Mouse (Mus musculus) embryonic stem cell, embryonic (primary cell): ENCODE measurements around the gene Adgra3.

ENCODE experiments used
- CTCF ChIA-PET, 4 experiments: fragments of 300-600 bp in 2 of 4; fragments of 350-600 bp in 2 of 4; sonication (Branson Sonifier 250); formaldehyde crosslinking; loops; one replicate each; lab custom pipeline; 2022; ENCODE audit warnings: inconsistent platforms in 2 of 4; lab: Charles Lee
- POLR2A ChIA-PET, 4 experiments: fragments of 300-600 bp in 2 of 4; fragments of 350-600 bp in 2 of 4; sonication (Branson Sonifier 250); formaldehyde crosslinking; loops; one replicate each; lab custom pipeline; 2022; ENCODE audit warnings: antibody characterized with exemption in 4 of 4, inconsistent platforms in 1 of 4; lab: Charles Lee

Gene Adgra3

DNA sequence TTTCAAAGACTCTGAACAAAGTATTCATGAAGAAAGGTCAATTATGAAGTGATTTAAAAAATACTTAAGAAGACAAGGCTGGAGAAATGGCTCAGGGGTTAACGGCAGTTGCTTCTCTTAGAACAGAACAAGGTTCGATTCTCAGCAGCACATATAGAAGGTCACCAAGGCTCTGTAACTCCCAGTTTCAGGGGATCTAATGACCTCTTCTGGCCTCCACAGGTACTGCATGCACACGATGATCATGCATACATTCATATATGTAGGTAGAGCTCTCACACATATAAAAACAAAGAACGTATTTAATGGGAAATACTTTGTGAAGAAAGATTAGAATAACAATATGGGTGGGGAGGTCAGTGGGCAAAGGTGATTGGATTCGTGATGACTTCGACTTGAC lies 56.5 kb downstream of the Adgra3 start:
- POLR2A ChIA-PET: interaction anchor here in 2 of 4 experiments (0.6 to 0.9 kb wide), 2 partner anchors 17 to 691 kb away, joined by 3 to 4 read pairs; no protein-coding TSS in a partner anchor
- CTCF ChIA-PET: interaction anchor here in 2 of 4 experiments (0.5 to 1.7 kb wide), 6 partner anchors 14 to 694 kb away, joined by 3 to 6 read pairs (median 3); no protein-coding TSS in a partner anchor

DNA sequence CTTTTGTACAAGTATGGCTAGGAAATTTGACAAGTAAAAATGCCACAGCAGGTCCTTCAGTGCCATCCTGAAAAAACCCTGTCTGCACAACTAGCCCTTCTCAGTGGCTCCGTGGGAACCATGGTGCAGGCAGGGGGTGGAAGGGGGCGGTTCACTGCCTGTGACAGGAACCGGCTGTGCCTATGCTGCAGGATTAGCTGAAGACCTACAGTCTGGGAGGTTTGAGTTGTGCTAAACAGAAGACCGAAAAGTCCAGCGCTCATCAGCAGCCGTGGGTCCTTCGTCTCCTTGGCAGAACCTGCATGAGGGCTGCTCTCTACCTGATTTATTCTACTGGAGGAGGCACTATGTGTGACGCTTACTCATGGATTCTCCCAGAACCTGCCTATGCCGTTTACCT lies 59.0 kb downstream of the Adgra3 start:
- POLR2A ChIA-PET: interaction anchor here in 1 of 4 experiments (0.8 kb wide), 1 partner anchor 11 kb away, joined by 3 read pairs; no protein-coding TSS in a partner anchor
- CTCF ChIA-PET: no interaction called here

DNA sequence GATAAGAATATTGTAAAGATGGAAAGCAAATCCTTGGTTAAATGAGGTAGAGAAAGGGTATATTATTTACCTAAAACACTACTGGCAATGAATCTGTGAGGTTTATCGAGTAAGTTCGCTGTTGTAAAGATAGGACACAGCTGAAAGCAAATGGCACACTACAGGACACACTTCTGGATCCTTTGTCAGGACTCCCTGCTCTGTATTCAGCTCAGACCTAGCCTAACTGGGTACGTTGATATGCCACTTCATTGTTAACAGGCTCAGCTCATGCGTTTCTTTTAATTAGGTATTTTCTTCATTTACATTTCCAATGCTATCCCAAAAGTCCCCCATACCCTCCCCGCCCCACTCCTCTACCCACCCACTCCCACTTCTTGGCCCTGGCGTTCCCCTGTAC lies 61.8 kb downstream of the Adgra3 start:
- ChIA-PET CTCF (no interaction called here), POLR2A (interaction anchor here in 1 of 4 experiments (0.7 kb wide), 1 partner anchor 11 kb away, joined by 4 read pairs; no protein-coding TSS in a partner anchor)

DNA sequence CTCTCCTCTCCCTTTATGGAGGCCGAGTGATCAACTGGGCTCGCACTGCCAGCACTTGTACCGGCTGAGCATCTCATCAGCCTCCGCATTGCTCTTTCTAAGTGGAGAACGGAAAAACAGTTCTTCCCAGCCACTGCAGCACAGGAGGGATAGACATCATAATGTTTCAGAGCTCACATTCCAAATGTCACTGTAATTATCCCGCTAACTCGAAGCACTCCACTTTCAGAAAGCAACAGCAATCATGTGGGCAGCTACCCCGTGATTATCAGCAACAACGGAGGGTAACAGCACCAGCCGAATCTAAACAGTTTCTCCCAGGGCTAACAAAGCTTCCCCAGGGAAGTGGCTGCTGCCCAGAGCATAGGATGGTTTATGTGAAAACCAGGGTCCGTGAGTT lies 62.3 kb downstream of the Adgra3 start:
- ChIA-PET POLR2A (interaction anchor here in 1 of 4 experiments (0.7 kb wide), 2 partner anchors 12 to 741 kb away, joined by 3 to 4 read pairs; no protein-coding TSS in a partner anchor), CTCF (interaction anchor here in 1 of 4 experiments (0.7 kb wide), 1 partner anchor 16 kb away, joined by 6 read pairs; no protein-coding TSS in a partner anchor)

DNA sequence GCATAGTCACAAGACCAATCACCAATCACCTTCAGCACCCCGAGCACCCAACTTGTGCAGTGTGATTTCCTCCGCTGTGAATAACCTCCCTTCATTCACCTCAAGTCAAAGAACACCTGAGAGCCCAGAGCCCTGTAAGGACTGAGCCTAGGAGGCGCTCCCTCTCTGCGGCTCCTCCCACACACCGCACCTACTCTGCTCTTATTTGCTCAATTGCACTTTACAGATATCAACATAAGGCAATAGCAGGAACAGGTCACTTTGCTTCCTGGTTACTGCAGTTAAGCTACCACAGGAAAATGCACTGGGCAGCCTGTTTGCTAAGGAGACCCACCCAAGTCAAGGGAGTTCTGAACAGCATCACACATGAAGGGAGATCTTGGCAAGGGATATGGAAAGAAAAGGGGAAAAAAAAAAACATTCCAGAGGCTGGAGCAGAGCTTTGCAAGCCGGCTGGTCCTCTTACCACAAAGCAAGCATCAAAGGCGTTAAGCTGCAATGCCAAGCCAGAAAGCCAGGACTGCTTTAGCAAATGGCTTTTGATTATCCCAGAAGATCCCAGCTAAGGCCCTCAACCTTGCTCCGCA lies 68.0 kb downstream of the Adgra3 start:
- CTCF ChIA-PET: no interaction called here
- POLR2A ChIA-PET: no interaction called here

DNA sequence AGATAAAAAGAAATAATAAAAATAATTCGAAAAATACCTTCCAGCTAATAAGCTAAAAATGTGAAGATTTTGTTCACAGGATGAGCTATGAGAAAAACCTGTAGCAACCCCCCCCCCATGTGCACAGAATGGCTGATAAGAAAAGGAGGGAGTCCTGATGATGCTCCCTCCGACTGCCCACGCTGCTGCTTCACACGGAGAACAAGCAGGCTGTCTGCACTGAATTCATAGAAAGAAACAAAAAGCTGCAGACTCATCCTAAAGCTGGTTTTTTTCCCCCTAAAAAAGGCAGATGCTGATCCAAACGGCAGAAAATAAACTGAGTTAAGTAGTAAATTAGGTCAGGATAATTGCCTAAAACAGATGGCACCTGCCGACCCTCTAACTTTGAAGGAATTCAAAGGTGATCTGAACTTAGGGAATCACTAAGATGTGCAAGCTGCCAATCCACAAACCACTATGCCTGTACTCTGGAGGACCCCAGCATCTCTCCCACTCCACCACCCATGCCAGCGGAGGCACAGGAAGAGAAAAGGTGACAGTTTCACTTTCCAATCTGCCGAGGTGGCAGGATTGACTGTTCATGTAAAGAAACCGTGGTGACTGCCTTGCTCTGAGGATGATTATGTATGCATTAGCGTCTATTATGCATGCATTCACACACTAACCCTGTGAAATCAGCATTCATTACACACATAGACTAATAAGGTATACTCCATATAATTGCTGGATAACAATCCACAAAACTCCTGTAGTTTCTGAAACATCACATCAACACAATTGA lies 70.6 kb downstream of the Adgra3 start:
- ChIA-PET POLR2A (interaction anchor here in 1 of 4 experiments (1.2 to 1.4 kb wide), 2 partner anchors 12 kb away, joined by 3 read pairs; no protein-coding TSS in a partner anchor), CTCF (interaction anchor here in 2 of 4 experiments (0.7 to 2.0 kb wide), 2 partner anchors 14 to 488 kb away, joined by 4 to 6 read pairs; no protein-coding TSS in a partner anchor)

DNA sequence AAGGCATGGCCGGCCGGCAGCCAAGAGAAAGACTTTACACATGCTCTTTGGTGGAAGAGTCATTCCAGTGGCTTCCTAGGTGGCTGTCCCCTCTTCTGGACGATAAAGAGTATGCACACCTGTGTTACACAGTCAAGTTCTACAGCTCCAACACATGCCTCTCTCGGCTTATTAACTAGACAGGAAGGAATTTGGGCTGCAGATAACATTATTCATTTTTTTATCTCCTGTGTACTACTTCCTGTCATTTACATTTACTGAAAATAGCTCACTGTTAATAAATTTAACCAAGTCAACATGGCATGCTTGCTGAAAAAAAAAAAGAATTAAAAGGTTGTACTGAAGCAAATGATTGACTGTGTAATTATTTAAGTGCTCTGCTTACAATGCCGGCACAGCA lies 78.1 kb downstream of the Adgra3 start:
- ChIA-PET CTCF (interaction anchor here in 1 of 4 experiments (0.6 kb wide), 1 partner anchor 19 kb away, joined by 3 read pairs; no protein-coding TSS in a partner anchor), POLR2A (no interaction called here)

DNA sequence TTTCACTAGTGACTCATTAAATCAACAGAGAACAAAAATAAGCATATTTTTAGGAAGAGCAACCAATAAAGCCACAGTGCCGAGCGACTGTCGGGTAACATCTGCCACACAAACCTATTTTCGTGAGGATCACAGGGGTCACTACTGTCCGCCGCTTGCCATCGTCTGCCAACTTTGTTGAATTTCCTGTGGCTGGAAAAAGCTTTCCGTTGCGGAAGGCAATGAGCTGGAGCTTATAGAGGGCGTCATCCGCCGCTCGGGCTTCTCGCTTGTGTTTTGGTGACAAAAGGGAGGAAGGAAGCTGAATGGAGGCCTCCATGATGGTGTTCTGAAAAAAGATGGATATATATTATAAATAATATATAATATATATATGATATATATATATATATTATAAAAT lies 79.6 kb downstream of the Adgra3 start:
- POLR2A ChIA-PET: no interaction called here
- CTCF ChIA-PET: no interaction called here

DNA sequence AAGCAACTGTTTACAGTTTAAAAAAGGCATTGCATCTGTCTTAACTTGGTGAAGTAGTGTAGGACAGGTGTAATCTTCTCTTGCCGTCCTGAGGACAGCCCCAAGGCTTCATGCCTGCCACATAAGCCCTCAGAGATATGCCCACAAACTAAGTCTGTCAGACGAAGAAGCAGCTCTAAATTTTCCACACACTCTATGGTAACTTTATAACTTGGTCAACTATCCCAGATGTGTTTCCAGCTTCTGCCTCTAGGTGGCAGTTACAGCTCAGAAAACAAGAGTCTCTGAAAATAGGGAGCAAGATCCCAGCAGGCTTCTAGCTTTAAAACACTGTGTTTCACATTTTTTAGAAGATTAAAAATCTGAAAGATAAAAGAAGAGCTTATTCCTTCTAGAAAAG lies 82.8 kb downstream of the Adgra3 start:
- CTCF ChIA-PET: interaction anchor here (0.5 to 1.9 kb wide), 28 partner anchors 9 to 657 kb away, joined by 3 to 15 read pairs (median 3); no protein-coding TSS in a partner anchor
- POLR2A ChIA-PET: interaction anchor here in 1 of 4 experiments (0.8 kb wide), 1 partner anchor 12 kb away, joined by 3 read pairs; no protein-coding TSS in a partner anchor

DNA sequence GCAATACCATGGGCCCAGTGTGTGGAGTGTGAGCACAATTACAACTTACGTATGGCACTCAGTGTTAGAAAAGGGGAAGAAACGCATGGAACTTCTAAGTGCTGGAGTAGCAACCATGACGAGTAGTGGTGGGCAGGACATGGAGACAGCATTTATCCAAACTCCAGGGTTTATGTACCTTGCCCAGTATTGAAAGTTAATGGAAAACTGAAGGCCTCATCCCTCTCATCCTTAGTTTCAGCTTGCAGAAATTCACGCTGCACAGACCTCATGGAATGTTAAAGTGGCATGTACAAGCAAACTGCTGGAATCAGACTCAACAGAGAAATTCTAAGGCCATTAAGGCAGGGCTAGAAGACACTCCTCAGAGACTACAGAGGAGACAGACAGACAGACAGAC lies 84.6 kb downstream of the Adgra3 start:
- ChIA-PET POLR2A (interaction anchor here in 1 of 4 experiments (1.3 kb wide), 1 partner anchor 211 kb away, joined by 3 read pairs; no protein-coding TSS in a partner anchor), CTCF (no interaction called here)

DNA sequence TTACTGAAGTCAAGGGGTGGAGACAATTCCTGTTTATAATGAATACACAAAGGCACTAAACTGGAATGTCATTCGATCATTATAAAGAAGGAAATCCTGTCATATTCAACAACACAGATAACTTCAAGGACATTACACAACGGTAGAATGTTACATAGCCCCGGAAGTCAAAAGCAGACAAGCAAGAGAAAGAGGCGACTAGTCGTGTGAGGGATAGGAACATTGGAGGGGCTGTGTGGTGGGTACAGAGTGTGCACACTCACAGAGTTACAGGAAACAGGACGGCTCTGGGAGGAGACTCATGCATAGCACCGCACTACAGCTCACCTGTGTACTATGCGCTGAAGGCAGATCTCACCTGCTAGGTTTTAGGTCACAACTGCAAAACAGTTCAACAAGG lies 89.1 kb downstream of the Adgra3 start:
- ChIA-PET CTCF (interaction anchor here in 2 of 4 experiments (1.2 to 1.5 kb wide), 2 partner anchors 8 kb away, joined by 3 to 6 read pairs; no protein-coding TSS in a partner anchor), POLR2A (no interaction called here)

DNA sequence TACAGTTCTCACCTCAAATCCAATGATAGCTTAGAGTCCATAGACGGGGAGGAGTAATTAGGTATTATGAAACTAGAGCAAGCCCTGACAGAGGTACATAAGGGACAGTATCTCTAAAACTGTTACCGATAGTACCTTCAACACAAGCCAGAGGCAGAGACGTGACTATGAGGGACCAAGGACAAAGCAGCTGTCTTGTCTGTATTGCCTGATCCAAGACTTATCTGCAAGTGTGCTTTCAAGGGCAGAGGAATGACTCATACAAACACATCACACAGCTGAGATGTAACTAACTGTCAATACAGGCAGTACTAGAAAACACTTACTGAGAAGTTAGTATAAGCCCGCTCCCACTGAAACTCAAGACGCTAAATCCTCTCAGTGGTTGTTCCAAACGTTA lies 91.1 kb downstream of the Adgra3 start:
- CTCF ChIA-PET: no interaction called here

DNA sequence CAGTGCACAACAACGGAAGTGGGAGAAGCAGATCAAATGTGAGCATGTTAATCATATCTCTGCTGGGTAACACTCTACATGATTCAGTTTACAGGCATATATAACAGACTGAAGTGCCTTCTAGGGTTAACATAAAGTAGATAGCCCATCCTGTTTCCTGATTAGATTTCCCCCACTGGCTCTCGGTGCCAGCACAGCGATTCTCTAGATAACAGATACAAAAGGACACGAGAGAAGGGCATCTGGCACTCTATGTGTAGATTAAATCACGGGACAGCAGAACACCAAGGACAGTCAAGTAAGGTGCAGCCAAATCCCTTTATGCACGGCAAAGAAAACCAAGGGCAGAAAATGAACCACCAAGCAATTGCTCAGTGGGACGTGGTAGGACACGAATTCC lies 93.0 kb downstream of the Adgra3 start:
- ChIA-PET POLR2A (no interaction called here), CTCF (interaction anchor here in 1 of 4 experiments (2.0 kb wide), 1 partner anchor 11 kb away, joined by 6 read pairs; no protein-coding TSS in a partner anchor)

More for the DNA sequence above, 91.1 kb downstream of the Adgra3 start:
- POLR2A ChIA-PET: no interaction called here

DNA sequence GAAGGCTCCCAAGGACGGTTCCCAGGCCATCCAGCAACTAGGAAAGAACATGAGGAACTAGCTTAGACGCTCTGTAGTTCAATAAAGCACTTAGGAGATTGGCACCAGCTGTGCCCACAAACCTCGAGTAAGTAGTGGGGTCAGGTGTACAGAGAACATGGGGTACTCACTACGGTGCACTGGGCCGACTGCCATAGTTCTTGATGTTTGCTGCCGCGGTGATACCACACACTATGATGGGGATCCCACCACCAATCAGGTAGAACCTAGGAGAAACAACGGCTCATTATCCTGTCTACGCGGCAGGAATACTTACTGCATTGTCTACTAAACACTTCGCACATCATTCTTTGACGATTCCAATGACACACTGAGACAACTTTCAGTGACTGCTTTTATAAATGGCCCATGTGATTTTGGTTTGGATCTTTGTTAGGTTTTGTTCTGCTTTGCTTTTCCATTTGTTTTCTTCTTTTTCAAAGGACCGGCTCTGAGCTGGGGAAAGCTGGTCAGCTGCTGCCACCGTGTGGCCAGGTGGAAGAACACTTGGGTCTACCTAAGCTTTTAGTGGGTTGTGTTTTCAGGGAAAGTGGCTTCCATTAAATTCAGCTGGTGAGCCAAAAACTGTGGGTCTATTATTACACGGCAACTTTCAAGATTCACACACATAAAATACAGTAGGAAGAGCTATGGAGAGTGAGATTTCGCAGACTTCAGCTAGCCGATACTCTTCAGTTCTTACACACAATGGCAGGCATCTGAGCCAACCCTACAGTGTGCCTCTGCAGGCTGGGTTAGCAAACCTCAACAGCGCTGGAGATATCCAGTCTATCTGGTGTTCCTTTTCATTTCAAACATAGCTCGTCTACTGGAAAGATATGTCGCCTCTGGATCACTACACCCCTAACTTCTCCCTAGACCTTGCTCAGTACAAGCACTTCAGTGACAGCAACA lies 97.1 kb downstream of the Adgra3 start:
- ChIA-PET POLR2A (interaction anchor here in 2 of 4 experiments (0.7 to 0.9 kb wide), 2 partner anchors 96 to 535 kb away, joined by 3 read pairs; no protein-coding TSS in a partner anchor), CTCF (interaction anchor here in 3 of 4 experiments (0.5 to 4.4 kb wide), 23 partner anchors 9 to 709 kb away, joined by 3 to 15 read pairs (median 3); partner anchors contain the start of gene Kcnip4 (in 1 of the 3))

DNA sequence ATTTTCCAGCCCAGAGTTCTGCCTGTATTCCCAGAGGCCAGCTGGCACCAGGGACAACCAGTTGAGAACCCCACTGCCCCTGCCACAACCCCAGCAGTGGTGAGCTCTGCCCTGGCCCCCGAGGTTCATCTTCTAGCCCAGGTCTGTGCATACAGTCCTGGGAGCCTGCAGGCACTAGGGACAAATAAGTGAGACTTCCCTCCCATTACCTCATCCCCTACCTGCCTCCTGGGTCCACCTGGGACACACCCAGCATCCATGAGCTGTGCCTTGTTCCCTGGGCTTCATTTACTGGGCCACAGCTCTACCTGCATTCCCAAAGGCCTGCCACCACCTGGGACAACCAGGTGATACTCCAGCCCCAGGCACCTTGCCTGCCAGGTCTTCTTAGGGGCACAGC lies 122.5 kb downstream of the Adgra3 start:
- ChIA-PET CTCF (no interaction called here), POLR2A (interaction anchor here in 1 of 4 experiments (0.7 kb wide), 1 partner anchor 64 kb away, joined by 6 read pairs; no protein-coding TSS in a partner anchor)

DNA sequence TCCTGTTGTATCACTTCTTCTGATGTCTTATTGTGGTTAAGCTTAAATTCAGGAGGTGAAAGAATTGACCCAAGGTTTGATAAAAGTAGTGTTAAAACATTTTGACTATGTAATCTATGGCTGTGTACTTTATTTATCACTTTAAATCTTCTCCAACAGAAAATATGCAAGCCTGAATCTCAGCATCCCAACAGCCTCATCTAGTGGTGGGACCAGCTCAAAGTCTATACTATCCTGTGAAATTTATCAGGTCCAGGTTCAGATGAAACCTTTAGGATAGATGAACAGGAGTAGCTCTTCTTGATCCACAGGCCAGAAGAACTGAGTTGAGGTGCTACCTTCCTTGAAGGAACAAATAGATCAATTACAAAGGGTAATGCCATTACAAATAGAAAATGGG lies 134.1 kb downstream of the Adgra3 start:
- ChIA-PET CTCF (interaction anchor here in 1 of 4 experiments (0.6 kb wide), 1 partner anchor 210 kb away, joined by 3 read pairs; no protein-coding TSS in a partner anchor), POLR2A (no interaction called here)

DNA sequence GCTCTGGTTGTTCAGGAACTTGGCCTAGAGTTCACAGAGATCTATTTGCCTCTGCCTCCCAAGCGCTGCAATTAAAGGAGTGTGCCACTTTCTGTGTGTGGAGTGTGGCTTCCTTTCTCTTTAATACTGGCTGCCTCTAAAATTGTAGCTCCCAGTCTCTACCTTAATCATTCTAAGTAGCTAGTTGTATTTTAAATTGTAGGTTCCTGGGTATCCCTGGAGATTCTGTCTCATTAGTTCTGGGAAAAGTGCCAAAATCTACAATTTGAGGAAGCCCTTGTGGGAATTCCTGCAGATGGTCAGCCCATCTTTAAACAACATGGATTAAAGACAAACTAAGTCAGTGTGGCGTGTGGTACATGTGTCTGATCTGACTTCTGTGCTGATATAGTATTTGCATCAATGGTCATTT lies 143.1 kb downstream of the Adgra3 start:
- ChIA-PET CTCF (no interaction called here), POLR2A (no interaction called here)
